Mouse (Mus musculus): ENCODE measurements around the gene Barhl2. TPM values are rescaled to one million over a fixed set of nuclear protein-coding genes. Genes with fewer than 3 reads are reported as not detected.

Barhl2 gene
- polyA plus RNA-seq, 1 experiment: not detected

DNA sequence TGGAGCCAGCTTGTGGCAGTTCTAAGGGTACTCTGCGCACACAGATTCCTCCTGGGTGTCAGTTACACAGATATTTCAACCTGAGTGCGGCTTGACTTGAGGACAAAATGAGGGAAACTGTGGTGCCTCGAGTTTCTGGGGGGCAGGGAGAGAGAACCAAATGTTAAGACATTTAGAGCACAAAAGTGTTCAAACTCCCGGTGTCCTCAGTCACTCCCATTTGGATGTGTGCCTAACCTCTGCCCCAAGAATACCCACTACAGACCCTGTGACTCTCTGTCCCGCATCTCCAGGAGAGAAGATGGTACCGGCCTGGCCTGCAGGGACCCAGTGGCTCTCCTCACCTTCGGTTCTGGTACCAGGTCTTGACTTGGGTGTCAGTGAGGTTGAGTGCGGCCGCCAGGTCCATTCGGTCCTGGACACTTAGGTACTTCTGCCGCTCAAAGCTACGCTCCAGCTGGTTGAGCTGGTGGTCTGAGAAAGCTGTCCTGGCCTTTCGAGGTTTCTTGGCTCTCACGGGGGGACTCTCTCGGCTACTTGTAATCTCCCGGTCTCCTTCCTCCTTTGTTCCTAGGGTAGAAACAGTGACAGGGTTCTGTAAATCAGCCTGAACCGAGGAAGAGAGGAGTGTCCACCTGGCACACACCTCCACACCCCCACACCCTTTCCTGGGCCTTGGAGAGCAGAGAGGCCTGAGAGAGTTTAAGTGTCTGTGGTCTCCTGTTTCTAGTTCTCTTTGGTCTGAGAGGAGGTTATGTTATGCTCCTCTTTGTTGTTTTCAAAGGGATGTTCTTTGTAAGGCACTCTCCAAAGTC, 2.7 kb downstream of the Barhl2 start:
- Histone ChIP-seq H3K36me3 (ENCODE audit: control insufficient read depth, insufficient read depth, low read length) (no peaks in the 10 kb centered on the region), H3K27ac (ENCODE audit: insufficient read depth, low read depth, low read length) (no peak overlapping the region), H3K4me3 (ENCODE audit: insufficient read depth, low read depth, low read length) (no peak overlapping the region), H3K27me3 (replicated peaks; ENCODE audit: control insufficient read depth, insufficient read depth, low read length) (peaks cover 21% of the 10 kb centered on the region), H3K4me1 (ENCODE audit: control insufficient read depth, insufficient read depth, low read length) (no peaks in the 10 kb centered on the region)
- 6% methylated on average over 17 of the region's 17 CpGs for WGBS
- TF ChIP-seq CTCF (conservative IDR thresholded peaks at IDR 0.05; ENCODE audit: insufficient read depth, insufficient read length, low read depth, low read length): no peak
- TF ChIP-seq POLR2A (IDR thresholded peaks at IDR 0.05; ENCODE audit: low read depth, low read length): no peak
- DNase-seq: no peak

GRCm38 (mm10) chr5:106454411-106455105, 3.4 kb downstream of the Barhl2 start:
- no peaks in the 10 kb centered on the region for H3K4me1 ChIP-seq (ENCODE audit: control insufficient read depth, insufficient read depth, low read length)
- no peak overlapping the region for H3K4me3 ChIP-seq (ENCODE audit: insufficient read depth, low read depth, low read length)
- 3% methylated on average over 9 of the region's 9 CpGs for WGBS
- peaks cover 16% of the 10 kb centered on the region for H3K27me3 ChIP-seq (replicated peaks; ENCODE audit: control insufficient read depth, insufficient read depth, low read length)
- DNase-seq: no peak
- no peaks in the 10 kb centered on the region for H3K36me3 ChIP-seq (ENCODE audit: control insufficient read depth, insufficient read depth, low read length)
- H3K27ac ChIP-seq (ENCODE audit: insufficient read depth, low read depth, low read length): no peak overlapping the region
- no peak for TF ChIP-seq POLR2A (IDR thresholded peaks at IDR 0.05; ENCODE audit: low read depth, low read length)
- TF ChIP-seq CTCF (conservative IDR thresholded peaks at IDR 0.05; ENCODE audit: insufficient read depth, insufficient read length, low read depth, low read length): no peak

GRCm38 (mm10) chr5:106453886-106454321, 4.1 kb downstream of the Barhl2 start:
- DNase-seq: no peak
- Histone ChIP-seq H3K27me3 (replicated peaks; ENCODE audit: control insufficient read depth, insufficient read depth, low read length) (peaks cover 16% of the 10 kb centered on the region), H3K27ac (ENCODE audit: insufficient read depth, low read depth, low read length) (no peak overlapping the region), H3K4me1 (ENCODE audit: control insufficient read depth, insufficient read depth, low read length) (no peaks in the 10 kb centered on the region), H3K4me3 (ENCODE audit: insufficient read depth, low read depth, low read length) (no peak overlapping the region), H3K36me3 (ENCODE audit: control insufficient read depth, insufficient read depth, low read length) (no peaks in the 10 kb centered on the region)
- 2% methylated on average over 13 of the region's 13 CpGs for WGBS
- TF ChIP-seq CTCF (conservative IDR thresholded peaks at IDR 0.05; ENCODE audit: insufficient read depth, insufficient read length, low read depth, low read length) (no peak), POLR2A (IDR thresholded peaks at IDR 0.05; ENCODE audit: low read depth, low read length) (no peak)

GRCm38 (mm10) chr5:106453181-106453885, 4.6 kb downstream of the Barhl2 start:
- Histone ChIP-seq H3K36me3 (ENCODE audit: control insufficient read depth, insufficient read depth, low read length) (no peaks in the 10 kb centered on the region), H3K4me1 (ENCODE audit: control insufficient read depth, insufficient read depth, low read length) (no peaks in the 10 kb centered on the region), H3K4me3 (ENCODE audit: insufficient read depth, low read depth, low read length) (no peak overlapping the region), H3K27me3 (replicated peaks; ENCODE audit: control insufficient read depth, insufficient read depth, low read length) (peaks cover 16% of the 10 kb centered on the region), H3K27ac (ENCODE audit: insufficient read depth, low read depth, low read length) (no peak overlapping the region)
- TF ChIP-seq CTCF (conservative IDR thresholded peaks at IDR 0.05; ENCODE audit: insufficient read depth, insufficient read length, low read depth, low read length) (no peak), POLR2A (IDR thresholded peaks at IDR 0.05; ENCODE audit: low read depth, low read length) (no peak)
- WGBS: 2% methylated on average over 45 of the region's 45 CpGs
- DNase-seq: no peak

DNA sequence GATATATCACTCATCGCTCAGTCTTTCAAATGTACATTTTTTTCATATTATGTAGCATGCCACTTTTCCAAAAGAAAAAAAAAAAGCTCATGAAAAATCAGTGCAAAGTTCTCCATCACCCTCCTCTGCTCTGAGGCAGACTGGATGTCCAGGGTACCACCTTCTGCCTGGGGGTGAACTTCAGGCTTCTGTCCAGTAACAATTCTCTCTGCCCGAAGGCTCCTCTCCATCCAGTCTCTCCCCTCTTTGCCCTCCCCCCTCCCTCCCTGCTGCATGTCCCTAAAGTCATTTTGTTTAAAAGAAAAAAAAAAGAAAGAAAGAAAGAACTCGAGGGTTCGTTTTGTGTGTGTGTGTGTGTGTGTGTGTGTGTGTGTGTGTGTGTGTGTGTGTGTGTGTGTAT, 5.3 kb downstream of the Barhl2 start:
- no peak overlapping the region for H3K27ac ChIP-seq (ENCODE audit: insufficient read depth, low read depth, low read length)
- no peak overlapping the region for H3K4me3 ChIP-seq (ENCODE audit: insufficient read depth, low read depth, low read length)
- no peaks in the 10 kb centered on the region for H3K36me3 ChIP-seq (ENCODE audit: control insufficient read depth, insufficient read depth, low read length)
- H3K4me1 ChIP-seq (ENCODE audit: control insufficient read depth, insufficient read depth, low read length): no peaks in the 10 kb centered on the region
- peaks cover 18% of the 10 kb centered on the region for H3K27me3 ChIP-seq (replicated peaks; ENCODE audit: control insufficient read depth, insufficient read depth, low read length)
- no peak for DNase-seq
- TF ChIP-seq CTCF (conservative IDR thresholded peaks at IDR 0.05; ENCODE audit: insufficient read depth, insufficient read length, low read depth, low read length): no peak
- TF ChIP-seq POLR2A (IDR thresholded peaks at IDR 0.05; ENCODE audit: low read depth, low read length): no peak
- whole genome bisulfite sequencing: 10% methylated on average over 4 of the region's 4 CpGs

- Histone ChIP-seq H3K27me3 (replicated peaks; ENCODE audit: control insufficient read depth, insufficient read depth, low read length) (peaks cover 15% of the 10 kb centered on the region), H3K4me1 (ENCODE audit: control insufficient read depth, insufficient read depth, low read length) (no peaks in the 10 kb centered on the region), H3K36me3 (ENCODE audit: control insufficient read depth, insufficient read depth, low read length) (no peaks in the 10 kb centered on the region), H3K4me3 (ENCODE audit: insufficient read depth, low read depth, low read length) (no peak overlapping the region), H3K27ac (ENCODE audit: insufficient read depth, low read depth, low read length) (no peak overlapping the region)
- no peak for TF ChIP-seq CTCF (conservative IDR thresholded peaks at IDR 0.05; ENCODE audit: insufficient read depth, insufficient read length, low read depth, low read length)
- TF ChIP-seq POLR2A (IDR thresholded peaks at IDR 0.05; ENCODE audit: low read depth, low read length): no peak
- no peak for DNase-seq
- whole genome bisulfite sequencing: 3% methylated on average over 32 of the region's 32 CpGs
Measured at GRCm38 (mm10) chr5:106451681-106452440, 6.1 kb downstream of the Barhl2 start.

All from kidney, adult 2 months (tissue).